Mouse (Mus musculus) lung, postnatal 0 days (tissue): ENCODE data around the gene Nubpl.

Experiments
- CTCF ChIP-seq: IDR thresholded peaks from 2 replicates; pipeline ENCODE4 v1.5.1; 2016; ENCODE audit warnings: antibody characterized with exemption, mild to moderate bottlenecking
- EP300 ChIP-seq: IDR thresholded peaks from 2 replicates; pipeline ENCODE4 v1.6.1; 2016; ENCODE audit warnings: antibody characterized with exemption, mild to moderate bottlenecking, control low read depth

GRCm38 (mm10) chr12:52049324-52049723 lies 48.2 kb upstream of the Nubpl start:
- TF ChIP-seq CTCF (no peak), EP300 (no peak)
